Mouse (Mus musculus): Measurements from ENCODE around the gene Olfr1459.

The Olfr1459 gene

DNA sequence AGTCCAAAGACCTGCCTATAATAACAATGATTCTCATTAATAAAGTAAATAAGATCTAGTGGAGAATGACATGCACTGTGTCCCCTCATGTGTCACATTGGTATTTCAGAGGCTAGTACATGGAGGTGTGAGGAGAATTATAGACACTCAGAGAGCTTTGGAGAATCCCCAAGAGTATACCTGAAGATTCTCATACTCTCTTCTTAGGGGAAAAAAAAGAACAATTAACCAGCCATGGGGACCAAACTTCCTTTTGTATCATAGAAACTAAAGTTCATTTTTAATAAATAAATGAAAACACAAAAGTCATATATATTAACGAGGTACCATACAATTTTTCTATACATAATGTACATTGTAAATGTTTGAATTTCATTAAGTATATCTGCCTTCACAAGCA lies at the start of gene Olfr1459:
Gene Olfr1459, minus strand, starts transcription at position 101 of the 400 bp plus-strand sequence.
- no peak for DNase-seq (ENCODE audit: low spot score in 2 of 2)

DNA sequence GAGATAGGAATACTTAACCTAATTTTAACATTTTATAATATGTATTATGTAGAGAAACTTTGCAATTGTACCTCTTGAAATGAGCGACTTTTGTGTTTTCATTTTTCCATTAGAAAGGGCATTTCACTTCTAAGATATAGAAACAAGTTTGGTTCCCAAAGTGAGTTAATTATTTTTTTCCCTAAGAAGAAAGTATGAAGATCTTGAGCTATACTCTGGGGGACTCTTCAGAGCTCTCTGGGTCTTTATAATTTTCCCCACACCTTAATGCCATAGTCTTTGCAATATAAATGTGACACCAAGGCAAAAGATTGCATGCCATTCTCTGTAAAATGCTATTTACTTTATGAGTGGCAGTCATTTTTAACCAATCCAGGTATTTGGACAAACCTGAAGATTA lies 36.1 kb upstream of the Olfr1459 start, which contains the start of gene Olfr1462:
Gene Olfr1462, plus strand, starts transcription at position 301 of the 400 bp plus-strand sequence.
- DNase-seq (ENCODE audit: low spot score in 2 of 2) = no peak

DNA sequence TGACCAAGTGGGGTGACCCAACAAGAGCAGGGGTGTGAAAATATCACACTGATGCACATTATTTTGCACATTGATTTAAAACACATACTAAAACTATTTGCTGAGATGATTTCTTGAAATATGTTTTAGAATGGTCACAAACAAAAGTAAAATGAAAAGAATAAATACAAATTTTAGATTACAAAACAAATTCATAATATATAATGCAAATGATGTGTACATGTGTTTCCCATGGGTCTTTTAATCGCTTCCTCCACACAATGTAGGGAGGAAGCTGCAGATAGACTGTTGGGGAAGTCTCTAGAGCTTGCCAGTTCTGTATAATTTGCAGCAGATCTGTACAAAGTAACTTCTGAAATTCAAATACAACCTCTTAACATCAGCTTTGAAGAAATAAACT lies 13.4 kb upstream of the Olfr1459 start, which contains the start of gene Olfr1461:
Gene Olfr1461, plus strand, starts transcription at position 301 of the 400 bp plus-strand sequence.
- no peak for DNase-seq (ENCODE audit: low spot score in 2 of 2)

DNA sequence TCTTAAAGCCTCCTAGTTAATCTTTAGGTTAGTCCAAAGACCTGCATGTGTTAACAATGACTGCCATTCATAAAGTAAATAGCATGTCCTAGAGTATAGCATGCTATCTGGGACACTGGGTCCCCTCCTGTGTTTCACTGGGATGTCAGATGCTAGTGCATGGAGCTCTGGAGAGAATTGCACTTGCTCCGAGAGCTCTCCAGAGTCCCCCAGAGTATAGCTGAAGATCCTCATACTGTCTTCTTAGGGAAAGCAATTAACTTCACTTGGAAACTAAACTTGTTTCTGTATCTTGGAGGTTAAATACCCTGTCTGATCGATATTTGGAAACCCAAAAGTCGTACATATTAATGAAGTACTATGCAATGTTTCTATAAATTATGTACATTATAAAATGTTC lies 42.7 kb downstream of the Olfr1459 start, which contains the start of gene Olfr1458:
Gene Olfr1458, minus strand, starts transcription at position 101 of the 400 bp plus-strand sequence.
- DNase-seq (ENCODE audit: low spot score in 2 of 2) = no peak

DNA sequence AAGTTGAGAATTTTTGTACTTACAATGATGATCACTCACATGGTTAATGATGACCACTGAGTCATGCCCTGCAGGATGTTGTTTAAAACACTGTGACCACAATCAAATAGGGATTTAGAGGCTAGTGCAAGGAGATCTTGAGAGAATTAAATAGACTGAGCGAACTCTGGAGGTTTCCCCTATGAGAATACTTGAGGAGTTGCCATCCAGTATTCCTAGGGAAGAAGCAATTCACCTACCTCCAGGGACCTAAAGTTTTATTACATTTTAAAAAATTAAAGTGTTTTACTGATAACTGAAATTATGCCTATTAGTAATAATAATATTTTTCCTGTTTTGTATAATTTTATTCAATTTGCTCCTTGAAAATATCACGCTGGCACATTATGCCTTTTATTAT lies 51.6 kb downstream of the Olfr1459 start, which contains the start of gene Olfr1457:
Gene Olfr1457, minus strand, starts transcription at position 101 of the 400 bp plus-strand sequence.
- no peak for DNase-seq (ENCODE audit: low spot score in 2 of 2)

DNA sequence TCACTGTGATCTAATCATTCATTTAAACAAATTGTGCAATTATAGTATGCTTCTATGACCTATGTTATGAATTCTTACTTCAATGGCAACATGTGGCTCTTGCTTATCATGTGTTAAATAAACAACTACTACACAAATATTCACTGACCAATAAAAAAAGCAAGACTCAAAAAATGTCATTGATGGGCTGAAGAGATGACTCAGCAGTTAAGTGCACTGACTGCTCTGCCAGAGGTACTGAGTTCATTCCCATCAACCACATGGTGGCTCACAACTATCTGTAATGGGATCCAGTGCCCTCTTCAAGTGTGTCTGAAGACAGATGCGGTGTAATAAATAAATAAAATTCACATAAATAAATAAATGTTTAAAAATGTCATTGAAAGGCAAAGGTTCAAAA lies 55.4 kb downstream of the Olfr1459 start:
- DNase-seq (ENCODE audit: low spot score in 2 of 2) = no peak
